Mouse (Mus musculus) 3134 (cell line): ENCODE data around the gene Caskin1.
A peak's percentile ranks its signal among the peaks of the same experiment; 100 is the strongest.

Source experiments
- DNase-seq: peaks from one replicate; pipeline ENCODE4 v3.0.0-alpha.2; 2011; ENCODE audit warnings: low spot score; ENCODE audit not compliant: insufficient read length; ENCODE audit errors: extremely low read depth

Gene Caskin1

GRCm38 (mm10) chr17:24490399-24490798 is 2.0 kb downstream of the Caskin1 start:
- no peak for DNase-seq

GRCm38 (mm10) chr17:24494627-24495335 is 6.4 kb downstream of the Caskin1 start:
- no peak for DNase-seq

- DNase-seq, result no peak
These were observed 7.0 kb downstream of the Caskin1 start for GRCm38 (mm10) chr17:24495443-24495842.

- DNase-seq, result no peak
These were observed 7.6 kb downstream of the Caskin1 start for GRCm38 (mm10) chr17:24496026-24496425.

- no peak for DNase-seq
These were observed 13.8 kb downstream of the Caskin1 start for GRCm38 (mm10) chr17:24502208-24502607.

- DNase-seq, result no peak
These were observed 15.7 kb downstream of the Caskin1 start for GRCm38 (mm10) chr17:24504085-24504484.

GRCm38 (mm10) chr17:24505286-24505955 is 17.0 kb downstream of the Caskin1 start:
- DNase-seq, result no peak

GRCm38 (mm10) chr17:24506332-24507070 is 18.1 kb downstream of the Caskin1 start:
- DNase-seq, result no peak

GRCm38 (mm10) chr17:24507129-24507664 is 18.8 kb downstream of the Caskin1 start:
- DNase-seq, result no peak

GRCm38 (mm10) chr17:24507806-24508460 is 19.5 kb downstream of the Caskin1 start:
- no peak for DNase-seq

GRCm38 (mm10) chr17:24513609-24514008 is 25.2 kb downstream of the Caskin1 start:
- no peak for DNase-seq

GRCm38 (mm10) chr17:24514270-24515257 is 26.2 kb downstream of the Caskin1 start:
- DNase-seq, result no peak

- no peak for DNase-seq
These were observed 32.0 kb downstream of the Caskin1 start for GRCm38 (mm10) chr17:24520450-24520849.

- no peak for DNase-seq
These were observed 36.3 kb downstream of the Caskin1 start for GRCm38 (mm10) chr17:24524734-24525133.

- DNase-seq, result no peak
These were observed 38.9 kb downstream of the Caskin1 start for GRCm38 (mm10) chr17:24527315-24527714.

GRCm38 (mm10) chr17:24527723-24528559 is 39.5 kb downstream of the Caskin1 start, which contains the start of gene Traf7:
Gene Traf7, minus strand, starts transcription at chr17:24527938.
- peak; percentile 93 for DNase-seq

- DNase-seq, result no peak
These were observed 40.1 kb downstream of the Caskin1 start for GRCm38 (mm10) chr17:24528560-24528918.

GRCm38 (mm10) chr17:24529007-24529451 is 40.6 kb downstream of the Caskin1 start:
- peak; percentile 57 for DNase-seq

GRCm38 (mm10) chr17:24529883-24530282 is 41.5 kb downstream of the Caskin1 start:
- no peak for DNase-seq
